Mouse (Mus musculus) embryonic facial prominence, embryonic 11.5 days (tissue): ENCODE data around the gene Nos1ap. TPM values are rescaled to one million over a fixed set of nuclear protein-coding genes. Genes with fewer than 3 reads are reported as not detected.
A peak's percentile ranks its signal among the peaks of the same experiment; 100 is the strongest.

Experiments
- ATAC-seq: fragments of 200-750 bp; cut with Nextera tagmentation; replicated peaks from 2 replicates; pipeline ENCODE4 v1.8.0; 2017; ENCODE audit warnings: low read depth; ENCODE audit not compliant: insufficient number of reproducible peaks, low FRiP score, low TSS enrichment
- DNase-seq: peaks from one replicate; pipeline ENCODE4 v3.0.0-alpha.2; 2015; ENCODE audit warnings: low spot score
- H3K27ac ChIP-seq: fragments of 300-500 bp; sonication (generic); replicated peaks from 2 replicates; pipeline ENCODE4 v1.5.1; 2014; ENCODE audit warnings: mild to moderate bottlenecking, low read depth, low read length, control low read depth
- H3K27me3 ChIP-seq: fragments of 300-500 bp; sonication (generic); 2 replicates; pipeline ENCODE4 v1.6.1; 2014; ENCODE audit warnings: mild to moderate bottlenecking, low read length, moderate library complexity, mixed read lengths; ENCODE audit not compliant: control insufficient read depth, insufficient read depth
- H3K36me3 ChIP-seq: fragments of 300-500 bp; sonication (generic); replicated peaks from 2 replicates; pipeline ENCODE4 v1.6.1; 2014; ENCODE audit warnings: low read depth, mild to moderate bottlenecking, low read length, moderate library complexity, mixed read lengths; ENCODE audit not compliant: control insufficient read depth, insufficient read depth
- H3K4me1 ChIP-seq: fragments of 300-500 bp; sonication (generic); 2 replicates; pipeline ENCODE4 v1.6.1; 2014; ENCODE audit warnings: low read length, mixed read lengths; ENCODE audit not compliant: control insufficient read depth, insufficient read depth
- H3K4me2 ChIP-seq: fragments of 300-500 bp; sonication (generic); 2 replicates; pipeline ENCODE4 v1.6.1; 2014; ENCODE audit warnings: low read depth, mild to moderate bottlenecking, control low read depth, low read length, moderate library complexity
- H3K4me3 ChIP-seq: fragments of 300-500 bp; sonication (generic); 2 replicates; pipeline ENCODE4 v1.5.1; 2014; ENCODE audit warnings: low read depth, low read length, control low read depth
- H3K9ac ChIP-seq: fragments of 300-500 bp; sonication (generic); replicated peaks from 2 replicates; pipeline ENCODE4 v1.6.1; 2014; ENCODE audit warnings: mild to moderate bottlenecking, control low read depth, low read length
- H3K9me3 ChIP-seq: fragments of 300-500 bp; sonication (generic); replicated peaks from 2 replicates; pipeline ENCODE4 v1.6.1; 2016; ENCODE audit warnings: mild to moderate bottlenecking, low read length, inconsistent platforms, mixed read lengths; ENCODE audit not compliant: control insufficient read depth
- WGBS: fragments of 180-500 bp; shearing (Covaris S2); extraction: QIAGEN DNeasy Blood & Tissue Kit; methylation state at CpG from one replicate; pipeline ENCODE4 v1.1.7; 2014; 5-methylcytosine and 5-hydroxymethylcytosine counted together
- polyA plus RNA-seq: library from polyadenylated mRNA; unstranded; fragments of >200 nt; fragmentation: Nextera tagmentation; extraction: Ambion mirVana; gene quantifications from 2 replicates; pipeline ENCODE4 v1.2.1, GENCODE M21; 2014

Gene Nos1ap
- polyA plus RNA-seq, 1 experiment from 2014 or later, result 5.1 TPM

- no peaks in the 10 kb centered on the region for H3K27me3 ChIP-seq
- H3K27ac ChIP-seq, result no peak overlapping the region
- WGBS, result 95% methylated on average over 4 of the region's 4 CpGs
- no peaks in the 10 kb centered on the region for H3K4me1 ChIP-seq
- no peak overlapping the region for H3K4me3 ChIP-seq
- no peak overlapping the region for H3K9ac ChIP-seq
- no peaks in the 10 kb centered on the region for H3K36me3 ChIP-seq
- ATAC-seq, result 0 out of 2 replicates have a peak, but pooled peaks have one; percentile 34
- H3K9me3 ChIP-seq, result no peaks in the 10 kb centered on the region
- no peak for DNase-seq
- H3K4me2 ChIP-seq, result no peak overlapping the region
These were observed 35.3 kb downstream of the Nos1ap start for GRCm38 (mm10) chr1:170554235-170554938.

GRCm38 (mm10) chr1:170550649-170551440 lies 38.8 kb downstream of the Nos1ap start:
- no peak for DNase-seq
- Histone ChIP-seq H3K4me2 (no peak overlapping the region), H3K27ac (no peak overlapping the region), H3K9me3 (no peaks in the 10 kb centered on the region), H3K4me1 (no peaks in the 10 kb centered on the region), H3K4me3 (no peak overlapping the region), H3K36me3 (no peaks in the 10 kb centered on the region), H3K9ac (no peak overlapping the region), H3K27me3 (no peaks in the 10 kb centered on the region)
- no peak for ATAC-seq
- WGBS, result 48% methylated on average over 8 of the region's 8 CpGs

GRCm38 (mm10) chr1:170549059-170549458 lies 40.6 kb downstream of the Nos1ap start:
- 69% methylated on average over 9 of the region's 9 CpGs for WGBS
- Histone ChIP-seq H3K9me3 (no peaks in the 10 kb centered on the region), H3K27me3 (no peaks in the 10 kb centered on the region), H3K4me3 (no peak overlapping the region), H3K4me2 (no peak overlapping the region), H3K36me3 (no peaks in the 10 kb centered on the region), H3K9ac (no peak overlapping the region), H3K4me1 (no peaks in the 10 kb centered on the region), H3K27ac (no peak overlapping the region)
- ATAC-seq (no peak), DNase-seq (no peak)

- Histone ChIP-seq H3K4me3 (no peak overlapping the region), H3K9ac (no peak overlapping the region), H3K9me3 (no peaks in the 10 kb centered on the region), H3K27ac (no peak overlapping the region), H3K4me1 (no peaks in the 10 kb centered on the region), H3K36me3 (no peaks in the 10 kb centered on the region), H3K4me2 (no peak overlapping the region), H3K27me3 (no peaks in the 10 kb centered on the region)
- no peak for DNase-seq
- WGBS, result 92% methylated on average over 14 of the region's 14 CpGs
- ATAC-seq, result no peak
These were observed 41.4 kb downstream of the Nos1ap start for GRCm38 (mm10) chr1:170548192-170548795.

- H3K27me3 ChIP-seq, result no peaks in the 10 kb centered on the region
- 86% methylated on average over 4 of the region's 4 CpGs for WGBS
- H3K4me3 ChIP-seq, result no peak overlapping the region
- H3K4me1 ChIP-seq, result no peaks in the 10 kb centered on the region
- H3K36me3 ChIP-seq, result no peaks in the 10 kb centered on the region
- no peak overlapping the region for H3K27ac ChIP-seq
- no peak overlapping the region for H3K4me2 ChIP-seq
- DNase-seq (no peak), ATAC-seq (no peak)
- no peaks in the 10 kb centered on the region for H3K9me3 ChIP-seq
- no peak overlapping the region for H3K9ac ChIP-seq
These were observed 43.4 kb downstream of the Nos1ap start for GRCm38 (mm10) chr1:170546297-170546696.

GRCm38 (mm10) chr1:170545286-170545685 lies 44.4 kb downstream of the Nos1ap start:
- no peak overlapping the region for H3K4me2 ChIP-seq
- 90% methylated on average over 6 of the region's 6 CpGs for WGBS
- no peaks in the 10 kb centered on the region for H3K9me3 ChIP-seq
- DNase-seq, result no peak
- no peaks in the 10 kb centered on the region for H3K36me3 ChIP-seq
- H3K4me3 ChIP-seq, result no peak overlapping the region
- no peak overlapping the region for H3K9ac ChIP-seq
- ATAC-seq, result no peak
- H3K4me1 ChIP-seq, result no peaks in the 10 kb centered on the region
- H3K27ac ChIP-seq, result no peak overlapping the region
- no peaks in the 10 kb centered on the region for H3K27me3 ChIP-seq

GRCm38 (mm10) chr1:170539507-170539906 lies 50.2 kb downstream of the Nos1ap start:
- Histone ChIP-seq H3K4me3 (no peak overlapping the region), H3K27ac (no peak overlapping the region), H3K36me3 (no peaks in the 10 kb centered on the region), H3K9ac (no peak overlapping the region), H3K27me3 (no peaks in the 10 kb centered on the region), H3K4me2 (no peak overlapping the region), H3K9me3 (no peaks in the 10 kb centered on the region), H3K4me1 (no peaks in the 10 kb centered on the region)
- no peak for ATAC-seq
- WGBS, result 87% methylated on average over 3 of the region's 3 CpGs
- DNase-seq, result no peak
